Mouse (Mus musculus): Measurements from ENCODE around the gene Vipas39.

- TF ChIP-seq CTCF (IDR thresholded peaks at IDR 0.05; ENCODE audit: control insufficient read depth, insufficient read depth, low read length) (no peak), POLR2A (IDR thresholded peaks at IDR 0.05; ENCODE audit: borderline replicate concordance, control insufficient read depth, low read depth, low read length) (no peak)
Observed at GRCm38 (mm10) chr12:87198792-87199191, 67.3 kb downstream of the Vipas39 start.
